Mouse (Mus musculus): ENCODE results near the gene Mark3. TPM values are rescaled to one million over a fixed set of nuclear protein-coding genes. Genes with fewer than 3 reads are reported as not detected.

Gene Mark3
- polyA plus RNA-seq, 1 experiment from 2014 or later: 30.4 TPM

GRCm38 (mm10) chr12:111694271-111694781 is 120.0 kb downstream of the Mark3 start:
- no peaks in the 10 kb centered on the region for H3K27me3 ChIP-seq
- ATAC-seq (ENCODE audit: insufficient number of reproducible peaks, low FRiP score, low TSS enrichment, low read depth): no peak
- H3K36me3 ChIP-seq: no peaks in the 10 kb centered on the region
- no peaks in the 10 kb centered on the region for H3K9me3 ChIP-seq
- 33% methylated on average over 12 of the region's 12 CpGs for WGBS
- H3K27ac ChIP-seq: peak overlapping the region; percentile 47
- H3K4me1 ChIP-seq: peaks cover 47% of the 10 kb centered on the region
- no peak overlapping the region for H3K4me3 ChIP-seq
- no peak overlapping the region for H3K4me2 ChIP-seq
- no peak overlapping the region for H3K9ac ChIP-seq

DNA sequence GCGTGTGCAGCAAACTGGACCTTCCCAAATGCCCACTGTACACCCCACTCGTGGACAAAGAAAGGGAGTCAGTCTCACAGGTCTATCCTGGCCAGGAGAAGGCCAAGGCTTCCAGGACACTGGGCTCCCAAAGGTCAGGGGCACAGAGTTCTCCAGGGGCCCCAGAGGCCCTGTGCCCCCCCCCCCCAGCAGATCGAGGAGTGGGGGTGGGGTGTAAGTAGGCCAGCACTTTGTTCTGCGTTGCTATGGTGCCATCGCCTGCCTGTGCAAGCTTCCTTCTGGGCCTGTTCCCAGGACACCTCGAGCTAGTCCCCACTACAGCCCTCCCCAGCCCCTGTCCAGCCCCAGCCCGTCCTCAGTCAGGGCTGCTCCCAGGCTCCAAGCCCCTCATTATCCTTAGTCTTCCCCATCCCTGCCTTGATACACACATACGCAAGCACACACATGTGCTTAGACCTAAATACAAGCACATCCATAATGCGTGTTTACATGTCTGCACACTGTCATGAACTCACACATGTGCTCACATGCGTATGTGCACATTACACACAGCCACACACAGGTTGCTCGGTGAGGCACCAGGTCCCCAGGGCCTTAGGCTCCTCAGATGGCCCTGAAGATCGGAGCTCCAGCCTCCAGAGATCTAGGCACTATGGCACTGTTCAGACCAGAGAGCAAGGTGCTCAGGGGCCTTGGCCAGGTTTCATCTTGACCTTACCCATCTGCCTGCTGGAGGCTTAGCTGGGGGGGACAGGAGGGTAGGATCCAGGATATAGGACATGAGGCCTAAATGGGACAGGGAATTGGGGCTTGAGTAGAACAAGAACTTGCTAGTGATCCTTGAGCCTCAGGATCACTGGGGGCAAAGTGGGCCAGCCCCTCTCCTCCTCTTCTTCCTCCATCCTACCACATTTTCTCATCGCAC is 120.8 kb downstream of the Mark3 start:
- no peak overlapping the region for H3K4me3 ChIP-seq
- no peak overlapping the region for H3K9ac ChIP-seq
- ATAC-seq (ENCODE audit: insufficient number of reproducible peaks, low FRiP score, low TSS enrichment, low read depth): no peak
- peaks cover 45% of the 10 kb centered on the region for H3K4me1 ChIP-seq
- WGBS: 62% methylated on average over 13 of the region's 13 CpGs
- H3K9me3 ChIP-seq: no peaks in the 10 kb centered on the region
- H3K27ac ChIP-seq: no peak overlapping the region
- H3K27me3 ChIP-seq: no peaks in the 10 kb centered on the region
- no peak overlapping the region for H3K4me2 ChIP-seq
- no peaks in the 10 kb centered on the region for H3K36me3 ChIP-seq

DNA sequence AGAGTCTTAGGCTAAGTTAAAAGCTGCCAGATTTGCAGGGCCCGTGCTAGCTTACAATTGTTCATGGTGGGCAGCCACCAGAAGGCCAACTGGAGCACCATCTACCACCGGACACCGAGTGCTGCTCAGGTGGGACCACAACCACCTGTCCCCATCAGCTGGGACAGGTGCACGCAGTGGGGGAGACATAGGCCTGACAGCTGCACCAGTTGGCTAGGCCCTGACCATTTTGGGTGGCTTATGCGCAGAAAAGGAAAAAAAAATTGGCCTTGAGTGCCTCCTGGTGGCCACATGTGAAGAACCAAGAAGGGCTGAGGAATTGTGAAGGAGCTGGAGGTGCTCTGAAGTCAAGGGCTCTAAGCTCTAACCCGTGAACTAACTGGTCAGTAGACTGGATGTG is 121.9 kb downstream of the Mark3 start:
- H3K9ac ChIP-seq: no peak overlapping the region
- no peaks in the 10 kb centered on the region for H3K36me3 ChIP-seq
- H3K4me3 ChIP-seq: no peak overlapping the region
- no peaks in the 10 kb centered on the region for H3K27me3 ChIP-seq
- no peak overlapping the region; the same call in 1 of the 2 replicates for H3K27ac ChIP-seq
- no peak for ATAC-seq (ENCODE audit: insufficient number of reproducible peaks, low FRiP score, low TSS enrichment, low read depth)
- no peak overlapping the region for H3K4me2 ChIP-seq
- 31% methylated on average over 6 of the region's 6 CpGs for WGBS
- no peaks in the 10 kb centered on the region for H3K9me3 ChIP-seq
- H3K4me1 ChIP-seq: peaks cover 41% of the 10 kb centered on the region

- Histone ChIP-seq H3K9ac (no peak overlapping the region), H3K4me1 (peaks cover 32% of the 10 kb centered on the region), H3K27ac (no peak overlapping the region), H3K36me3 (no peaks in the 10 kb centered on the region), H3K4me3 (no peak overlapping the region), H3K27me3 (no peaks in the 10 kb centered on the region), H3K9me3 (no peaks in the 10 kb centered on the region), H3K4me2 (no peak overlapping the region)
- no peak for ATAC-seq (ENCODE audit: insufficient number of reproducible peaks, low FRiP score, low TSS enrichment, low read depth)
- WGBS: 62% methylated on average over 4 of the region's 4 CpGs
These were observed 123.4 kb downstream of the Mark3 start for GRCm38 (mm10) chr12:111697708-111698107.

DNA sequence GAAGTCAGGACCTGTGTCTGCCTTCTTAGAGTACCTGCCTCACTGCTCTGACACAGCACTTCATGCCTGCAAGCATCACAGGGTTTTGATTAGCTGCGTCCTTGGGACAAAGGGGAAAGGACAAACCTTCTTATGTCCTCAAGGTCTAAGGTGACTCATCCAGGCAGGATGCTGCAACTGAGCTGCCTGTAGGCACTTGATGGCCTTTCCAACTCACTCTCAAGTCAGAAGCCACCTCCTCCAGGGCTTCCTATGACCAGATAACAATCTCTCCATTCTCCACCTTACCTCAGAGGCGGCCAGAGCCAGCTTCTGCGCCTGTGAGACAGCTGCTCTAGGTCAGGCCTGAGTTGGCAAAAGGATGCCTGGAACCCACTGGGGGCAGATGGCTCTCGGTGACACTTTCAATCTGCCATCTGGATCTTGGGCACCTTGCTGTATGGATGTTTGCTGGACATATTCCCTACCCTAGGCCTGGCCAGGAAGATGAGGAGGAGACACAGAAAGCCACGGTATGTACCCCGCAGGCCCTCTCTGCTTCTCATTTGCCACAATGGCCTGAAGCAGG is 124.1 kb downstream of the Mark3 start:
- H3K9me3 ChIP-seq: no peaks in the 10 kb centered on the region
- peaks cover 25% of the 10 kb centered on the region for H3K4me1 ChIP-seq
- H3K36me3 ChIP-seq: no peaks in the 10 kb centered on the region
- WGBS: 72% methylated on average over 6 of the region's 6 CpGs
- ATAC-seq (ENCODE audit: insufficient number of reproducible peaks, low FRiP score, low TSS enrichment, low read depth): no peak
- H3K27me3 ChIP-seq: no peaks in the 10 kb centered on the region
- H3K27ac ChIP-seq: no peak overlapping the region
- no peak overlapping the region for H3K4me3 ChIP-seq
- H3K9ac ChIP-seq: 0 out of 2 replicates have a peak overlapping the region, but pooled peaks have one; percentile 11
- H3K4me2 ChIP-seq: no peak overlapping the region

DNA sequence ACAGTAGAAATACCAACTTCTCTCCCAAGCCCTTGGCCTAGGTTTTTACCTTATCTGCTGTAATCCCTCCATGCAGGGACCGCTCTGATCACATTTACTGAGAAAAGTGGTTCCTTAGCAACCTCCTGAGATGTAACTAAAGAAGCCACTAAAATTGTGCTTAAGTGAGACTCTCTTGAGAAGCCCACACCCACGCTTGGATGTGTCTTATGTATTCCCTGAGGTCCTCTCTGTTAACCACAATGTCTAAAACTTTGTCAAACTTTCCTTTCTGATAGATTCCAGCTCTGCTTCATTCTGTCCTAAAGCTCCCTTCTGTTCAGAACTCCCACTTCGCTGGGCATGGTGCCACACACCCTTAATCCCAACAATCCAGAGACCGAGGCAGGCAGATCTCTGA is 125.2 kb downstream of the Mark3 start:
- Histone ChIP-seq H3K27me3 (no peaks in the 10 kb centered on the region), H3K36me3 (no peaks in the 10 kb centered on the region), H3K4me2 (no peak overlapping the region), H3K4me1 (peaks cover 17% of the 10 kb centered on the region), H3K9me3 (no peaks in the 10 kb centered on the region), H3K4me3 (no peak overlapping the region), H3K27ac (no peak overlapping the region), H3K9ac (no peak overlapping the region)
- WGBS: 83% methylated on average over 4 of the region's 4 CpGs
- no peak for ATAC-seq (ENCODE audit: insufficient number of reproducible peaks, low FRiP score, low TSS enrichment, low read depth)

DNA sequence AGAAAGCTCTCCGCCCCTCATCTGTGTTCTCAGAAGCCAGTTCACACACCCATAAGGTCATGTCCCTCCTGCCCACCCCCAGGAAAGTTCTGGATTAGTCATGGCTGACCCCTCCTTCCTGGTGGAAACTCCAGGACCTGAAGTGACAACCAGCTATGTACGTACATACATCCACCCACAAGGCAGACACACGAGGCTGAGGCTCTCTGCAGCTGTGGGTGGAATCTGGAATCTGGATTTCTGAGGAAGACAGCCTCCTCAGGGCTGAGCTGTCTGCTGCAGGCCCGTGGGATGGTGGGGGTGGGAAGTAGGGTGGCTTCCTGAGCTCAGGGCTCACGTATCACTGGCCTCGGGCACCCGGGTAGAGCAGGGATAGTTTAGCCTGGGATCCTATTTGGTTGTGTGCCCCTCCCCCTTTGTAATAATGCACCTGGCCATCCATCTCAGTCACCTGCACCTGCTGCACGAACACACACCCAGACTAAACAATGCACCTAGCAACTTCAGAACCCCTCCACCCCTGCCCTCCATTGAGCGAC is 126.7 kb downstream of the Mark3 start:
- H3K4me3 ChIP-seq: no peak overlapping the region
- H3K9ac ChIP-seq: no peak overlapping the region
- no peaks in the 10 kb centered on the region for H3K9me3 ChIP-seq
- H3K4me1 ChIP-seq: peaks cover 20% of the 10 kb centered on the region
- no peaks in the 10 kb centered on the region for H3K36me3 ChIP-seq
- H3K27me3 ChIP-seq: no peaks in the 10 kb centered on the region
- WGBS: 53% methylated on average over 9 of the region's 9 CpGs
- no peak overlapping the region for H3K27ac ChIP-seq
- no peak overlapping the region for H3K4me2 ChIP-seq
- ATAC-seq (ENCODE audit: insufficient number of reproducible peaks, low FRiP score, low TSS enrichment, low read depth): no peak

GRCm38 (mm10) chr12:111703301-111703700 is 129.0 kb downstream of the Mark3 start:
- Histone ChIP-seq H3K36me3 (peaks cover 16% of the 10 kb centered on the region), H3K9me3 (no peaks in the 10 kb centered on the region), H3K4me1 (peaks cover 17% of the 10 kb centered on the region), H3K27ac (no peak overlapping the region), H3K4me2 (no peak overlapping the region), H3K27me3 (no peaks in the 10 kb centered on the region), H3K4me3 (no peak overlapping the region), H3K9ac (no peak overlapping the region)
- 72% methylated on average over 3 of the region's 3 CpGs for WGBS
- ATAC-seq (ENCODE audit: insufficient number of reproducible peaks, low FRiP score, low TSS enrichment, low read depth): no peak

DNA sequence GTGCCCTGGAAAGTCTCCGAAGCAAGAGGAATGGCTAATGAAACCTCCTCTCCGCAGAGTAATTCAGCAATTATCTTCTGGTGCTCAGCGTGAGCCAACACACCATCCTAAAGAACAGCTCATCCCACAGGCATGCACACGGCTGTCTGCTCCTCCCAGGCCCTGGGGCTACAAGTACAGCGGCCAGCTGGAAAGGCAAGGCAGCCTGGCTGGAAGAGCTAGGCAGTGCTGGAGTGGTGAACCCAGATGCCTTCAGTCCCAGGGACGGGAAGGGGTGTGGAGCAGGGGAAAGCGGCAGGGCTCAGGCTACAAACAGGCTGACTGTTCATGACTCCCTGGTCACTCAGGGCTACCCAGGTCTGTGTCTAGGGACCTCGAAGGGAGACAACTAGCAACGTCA is 130.3 kb downstream of the Mark3 start:
- peaks cover 28% of the 10 kb centered on the region for H3K36me3 ChIP-seq
- peak overlapping the region; percentile 78 for H3K27ac ChIP-seq
- peaks cover 17% of the 10 kb centered on the region for H3K4me1 ChIP-seq
- H3K4me2 ChIP-seq: no peak overlapping the region
- H3K27me3 ChIP-seq: no peaks in the 10 kb centered on the region
- no peaks in the 10 kb centered on the region for H3K9me3 ChIP-seq
- WGBS: 35% methylated on average over 9 of the region's 9 CpGs
- H3K9ac ChIP-seq: no peak overlapping the region
- peak; percentile 65 for ATAC-seq (ENCODE audit: insufficient number of reproducible peaks, low FRiP score, low TSS enrichment, low read depth)
- H3K4me3 ChIP-seq: no peak overlapping the region

DNA sequence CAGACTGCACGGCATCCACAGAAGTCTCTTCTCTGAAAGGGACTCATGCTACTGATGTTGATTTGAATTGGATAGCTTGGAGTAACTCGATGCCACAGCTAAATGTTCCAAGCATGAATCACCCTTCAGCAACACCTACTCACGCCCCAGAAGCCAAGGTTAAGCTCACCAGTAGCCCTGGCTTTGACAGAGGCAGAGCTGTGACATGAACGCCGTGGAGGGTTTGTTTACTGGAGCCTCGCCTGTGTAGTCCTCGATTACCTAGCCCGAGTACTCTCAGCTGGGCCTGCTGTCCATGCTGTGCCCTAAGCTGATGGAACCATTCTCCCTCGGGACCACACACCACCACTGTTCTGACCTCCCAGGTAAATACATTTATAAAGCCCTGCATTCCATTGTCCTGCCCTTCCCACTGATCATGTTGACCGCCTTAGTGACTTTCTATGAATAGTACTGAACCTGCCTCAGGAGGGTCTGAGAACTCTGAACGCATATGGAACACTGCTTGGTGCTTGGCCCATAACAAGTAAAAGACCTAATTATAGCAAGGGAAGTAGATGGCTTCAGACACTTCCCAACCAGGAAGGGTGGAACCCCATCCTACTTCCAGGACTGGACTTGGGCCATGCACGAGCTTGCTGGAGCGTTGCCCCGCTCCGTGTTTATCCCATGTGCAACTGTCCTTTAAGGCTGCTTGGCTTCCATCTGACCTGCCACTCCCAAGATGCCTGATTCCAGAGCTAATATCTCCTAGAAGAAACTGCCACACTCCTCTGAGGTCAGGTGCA is 131.1 kb downstream of the Mark3 start:
- 51% methylated on average over 15 of the region's 15 CpGs for WGBS

More for the DNA sequence above, 131.1 kb downstream of the Mark3 start:
- ATAC-seq (ENCODE audit: insufficient number of reproducible peaks, low FRiP score, low TSS enrichment, low read depth): peak; percentile 21; the same call in 1 of the 2 replicates
- peaks cover 17% of the 10 kb centered on the region for H3K4me1 ChIP-seq
- H3K4me3 ChIP-seq: no peak overlapping the region
- no peak overlapping the region for H3K9ac ChIP-seq
- H3K27me3 ChIP-seq: no peaks in the 10 kb centered on the region
- peaks cover 35% of the 10 kb centered on the region for H3K36me3 ChIP-seq
- no peaks in the 10 kb centered on the region for H3K9me3 ChIP-seq
- H3K4me2 ChIP-seq: no peak overlapping the region
- H3K27ac ChIP-seq: peak overlapping the region; percentile 78
